Mouse (Mus musculus): ENCODE measurements around the gene Dmpk.

Dmpk gene

GRCm38 (mm10) chr7:19076586-19076991 lies 7.1 kb upstream of the Dmpk start:
- no peak for DNase-seq

GRCm38 (mm10) chr7:19077761-19078160 lies 5.9 kb upstream of the Dmpk start:
- DNase-seq = no peak

- DNase-seq = no peak
Observed at GRCm38 (mm10) chr7:19078732-19079131, 4.9 kb upstream of the Dmpk start.

DNA sequence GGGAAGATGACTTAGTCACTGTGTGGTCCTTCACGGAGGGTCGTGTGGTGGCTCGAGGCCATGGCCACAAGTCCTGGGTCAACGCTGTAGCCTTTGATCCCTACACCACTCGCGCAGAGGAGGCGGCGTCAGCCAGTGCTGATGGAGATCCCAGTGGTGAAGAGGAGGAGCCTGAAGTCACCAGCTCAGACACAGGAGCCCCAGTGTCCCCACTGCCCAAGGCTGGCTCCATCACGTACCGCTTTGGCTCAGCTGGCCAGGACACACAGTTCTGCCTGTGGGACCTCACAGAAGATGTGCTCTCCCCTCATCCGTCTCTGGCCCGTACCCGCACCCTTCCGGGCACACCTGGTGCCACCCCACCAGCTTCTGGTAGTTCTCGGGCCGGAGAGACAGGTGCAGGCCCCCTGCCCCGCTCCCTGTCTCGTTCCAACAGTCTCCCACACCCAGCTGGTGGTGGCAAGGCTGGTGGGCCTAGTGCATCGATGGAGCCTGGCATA lies 3.1 kb upstream of the Dmpk start:
- DNase-seq = no peak

DNA sequence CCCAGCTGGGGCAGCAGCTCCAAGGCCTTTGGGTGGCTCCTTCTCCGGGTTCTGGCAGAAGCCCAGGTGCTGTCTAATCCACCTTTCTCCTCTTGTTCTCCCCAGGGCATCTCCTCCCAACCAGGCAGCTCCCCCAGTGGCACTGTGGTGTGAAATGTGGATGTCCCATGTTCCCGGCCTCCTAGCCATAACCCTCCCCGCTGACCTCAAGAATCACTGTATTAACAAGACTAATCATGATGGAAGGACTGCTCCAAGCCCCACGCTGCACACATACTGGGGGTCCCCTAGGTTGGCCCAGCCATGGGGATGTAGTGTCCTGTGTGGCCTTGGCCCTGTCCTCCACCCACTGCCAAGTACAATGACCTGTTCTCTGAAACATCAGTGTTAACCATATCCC lies 1.5 kb upstream of the Dmpk start:
- DNase-seq = no peak

DNA sequence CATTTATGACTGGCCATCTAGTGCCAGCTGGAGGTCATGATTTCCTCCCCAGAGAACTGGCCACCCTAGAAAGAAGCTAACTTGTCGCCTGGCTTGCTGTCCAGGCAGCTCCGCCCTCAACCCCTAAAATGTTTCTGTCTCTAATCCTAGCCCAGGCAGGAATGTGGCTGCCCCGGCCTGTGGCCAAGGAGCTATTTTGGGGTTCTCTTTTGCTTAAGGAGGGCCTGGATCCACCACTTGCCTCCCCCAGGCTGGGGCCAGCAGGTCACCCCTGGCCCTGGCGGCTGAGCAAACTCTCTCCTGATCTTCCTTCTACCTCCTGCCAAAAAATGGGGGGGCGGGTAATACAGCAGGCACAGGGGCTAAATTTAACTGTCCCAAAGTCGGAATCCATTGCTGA lies 553 bp upstream of the Dmpk start:
- no peak for DNase-seq

- DNase-seq = no peak
Observed at GRCm38 (mm10) chr7:19084277-19084771, 675 bp downstream of the Dmpk start.

- no peak for DNase-seq
Observed at GRCm38 (mm10) chr7:19084921-19085473, 1.3 kb downstream of the Dmpk start.

DNA sequence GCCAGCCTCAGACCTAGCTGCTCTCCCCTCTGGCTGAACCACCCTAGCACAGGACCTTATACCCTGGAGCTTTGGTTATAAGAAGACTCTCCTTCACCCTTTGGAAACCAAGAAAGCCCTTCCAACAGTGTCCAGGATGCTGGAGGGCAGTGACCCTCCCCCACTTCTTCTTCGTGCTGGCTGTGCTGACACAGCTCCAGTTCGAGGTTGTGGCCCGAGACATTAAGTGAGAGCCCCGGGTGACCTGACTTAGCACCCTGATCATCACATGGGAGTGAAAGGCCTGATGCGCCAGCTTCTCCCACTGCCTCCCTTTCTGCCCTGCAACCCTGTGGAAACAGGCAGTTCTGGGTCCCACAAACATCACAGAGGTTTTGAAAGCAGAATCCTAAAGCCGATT lies 1.8 kb downstream of the Dmpk start:
- no peak for DNase-seq

DNA sequence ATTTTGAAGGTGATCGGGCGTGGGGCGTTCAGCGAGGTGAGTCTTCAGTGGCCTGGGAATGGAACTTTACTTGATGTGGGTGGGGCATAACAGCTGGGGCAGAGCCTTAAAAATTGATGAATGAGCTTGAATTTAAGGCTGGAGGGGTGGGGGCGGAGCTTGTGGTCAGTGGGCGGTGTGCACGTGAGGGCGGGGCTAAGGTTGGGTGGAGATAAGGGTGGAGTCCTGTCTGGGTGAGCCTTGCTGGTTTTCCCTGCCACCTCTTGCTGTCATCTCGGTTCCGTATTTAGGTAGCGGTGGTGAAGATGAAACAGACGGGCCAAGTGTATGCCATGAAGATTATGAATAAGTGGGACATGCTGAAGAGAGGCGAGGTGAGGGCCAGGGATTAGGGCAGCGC lies 2.4 kb downstream of the Dmpk start:
- DNase-seq = no peak

GRCm38 (mm10) chr7:19086760-19087159 lies 3.1 kb downstream of the Dmpk start:
- DNase-seq = no peak

DNA sequence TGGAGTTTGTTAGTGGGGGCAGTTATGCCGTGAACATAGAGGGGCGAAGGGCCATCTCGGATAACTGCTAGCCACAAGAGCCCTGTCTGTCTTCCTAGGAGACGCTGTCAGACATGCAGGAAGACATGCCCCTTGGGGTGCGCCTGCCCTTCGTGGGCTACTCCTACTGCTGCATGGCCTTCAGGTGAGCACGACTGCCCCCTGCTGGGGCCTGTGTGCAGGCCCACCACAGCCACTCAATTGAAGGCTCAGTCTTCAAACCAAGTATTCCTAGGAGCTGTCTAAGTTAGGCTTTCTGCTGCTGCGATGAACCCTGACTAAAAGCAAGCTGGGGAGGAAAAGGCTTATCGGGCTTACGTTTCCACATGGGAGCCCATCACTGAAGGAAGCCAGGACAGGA lies 5.2 kb downstream of the Dmpk start:
- no peak for DNase-seq

DNA sequence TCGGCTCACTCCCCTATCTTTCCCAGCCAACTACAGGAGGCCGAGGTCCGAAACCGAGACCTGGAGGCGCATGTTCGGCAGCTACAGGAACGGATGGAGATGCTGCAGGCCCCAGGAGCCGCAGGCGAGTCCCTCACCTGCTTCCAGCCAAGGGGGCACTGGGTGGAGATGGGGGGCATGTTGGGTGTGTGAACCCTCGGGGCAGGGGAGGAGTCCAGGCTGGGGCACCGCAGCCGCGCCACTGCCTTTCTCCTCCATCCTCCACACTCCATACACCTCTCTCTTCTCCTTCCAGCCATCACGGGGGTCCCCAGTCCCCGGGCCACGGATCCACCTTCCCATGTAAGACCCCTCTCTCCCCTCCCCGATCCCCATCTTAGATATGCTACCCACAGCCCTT lies 8.3 kb downstream of the Dmpk start:
- no peak for DNase-seq

DNA sequence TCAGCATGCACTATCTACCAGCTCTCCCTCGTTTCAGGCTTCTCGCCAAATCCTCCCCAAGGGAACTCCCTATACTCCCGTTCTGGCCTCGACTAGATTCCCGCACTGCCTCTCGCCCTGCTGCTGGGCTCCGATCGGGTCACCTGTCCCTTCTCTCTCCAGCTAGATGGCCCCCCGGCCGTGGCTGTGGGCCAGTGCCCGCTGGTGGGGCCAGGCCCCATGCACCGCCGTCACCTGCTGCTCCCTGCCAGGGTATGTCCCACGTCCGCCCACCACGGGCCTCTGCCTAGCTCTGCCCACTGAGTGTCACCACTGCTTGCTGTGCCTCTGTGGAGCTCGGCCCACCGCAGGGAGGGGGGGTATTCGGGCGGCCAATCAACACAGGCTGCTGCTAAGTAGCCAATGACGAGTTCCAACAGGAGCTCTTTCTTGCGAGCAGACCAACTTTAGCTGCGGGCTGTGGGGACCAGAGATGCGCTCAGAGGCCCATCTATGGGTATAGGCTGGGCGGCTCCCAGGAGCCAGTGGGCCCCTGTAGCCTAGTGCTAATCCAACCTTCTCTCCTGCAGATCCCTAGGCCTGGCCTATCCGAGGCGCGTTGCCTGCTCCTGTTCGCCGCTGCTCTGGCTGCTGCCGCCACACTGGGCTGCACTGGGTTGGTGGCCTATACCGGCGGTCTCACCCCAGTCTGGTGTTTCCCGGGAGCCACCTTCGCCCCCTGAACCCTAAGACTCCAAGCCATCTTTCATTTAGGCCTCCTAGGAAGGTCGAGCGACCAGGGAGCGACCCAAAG lies 8.9 kb downstream of the Dmpk start:
- no peak for DNase-seq

DNA sequence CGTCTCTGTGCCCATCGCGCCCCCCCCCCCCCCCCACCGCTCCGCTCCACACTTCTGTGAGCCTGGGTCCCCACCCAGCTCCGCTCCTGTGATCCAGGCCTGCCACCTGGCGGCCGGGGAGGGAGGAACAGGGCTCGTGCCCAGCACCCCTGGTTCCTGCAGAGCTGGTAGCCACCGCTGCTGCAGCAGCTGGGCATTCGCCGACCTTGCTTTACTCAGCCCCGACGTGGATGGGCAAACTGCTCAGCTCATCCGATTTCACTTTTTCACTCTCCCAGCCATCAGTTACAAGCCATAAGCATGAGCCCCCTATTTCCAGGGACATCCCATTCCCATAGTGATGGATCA lies 9.5 kb downstream of the Dmpk start:
- DNase-seq = no peak

DNA sequence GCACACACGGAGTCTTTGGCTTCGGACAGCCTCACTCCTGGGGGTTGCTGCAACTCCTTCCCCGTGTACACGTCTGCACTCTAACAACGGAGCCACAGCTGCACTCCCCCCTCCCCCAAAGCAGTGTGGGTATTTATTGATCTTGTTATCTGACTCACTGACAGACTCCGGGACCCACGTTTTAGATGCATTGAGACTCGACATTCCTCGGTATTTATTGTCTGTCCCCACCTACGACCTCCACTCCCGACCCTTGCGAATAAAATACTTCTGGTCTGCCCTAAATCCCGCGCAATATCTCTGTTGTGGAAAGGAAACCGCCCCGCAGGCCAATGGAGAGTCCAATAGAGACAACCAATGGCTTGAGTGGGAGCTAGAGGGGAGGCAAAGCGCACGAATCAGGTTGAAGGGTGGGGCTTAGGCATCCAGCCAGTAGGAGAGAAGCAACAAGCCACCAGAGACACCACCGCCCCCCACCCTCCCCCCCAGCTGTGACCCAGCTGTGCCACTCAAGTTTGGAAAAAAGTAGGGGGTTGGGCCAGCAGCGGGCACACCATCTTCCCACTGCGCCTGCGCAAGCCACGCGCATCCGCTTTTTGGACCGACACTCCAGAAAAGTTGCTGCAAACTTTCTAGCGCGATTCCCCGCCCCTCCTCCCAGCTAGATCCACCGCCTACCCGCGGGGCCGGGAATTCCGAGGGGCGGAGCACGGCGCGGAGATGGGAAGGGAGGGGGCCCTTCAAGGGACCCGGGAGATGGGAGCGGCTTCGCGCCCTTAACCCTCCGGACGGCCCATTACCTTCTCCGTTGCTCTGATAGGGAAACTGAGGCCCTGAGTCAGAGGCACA lies 10.1 kb downstream of the Dmpk start:
- DNase-seq = no peak

- DNase-seq = no peak
Observed at GRCm38 (mm10) chr7:19094471-19094825, 10.8 kb downstream of the Dmpk start, which contains the start of gene Six5. Gene Six5, plus strand, starts transcription at chr7:19094594.

DNA sequence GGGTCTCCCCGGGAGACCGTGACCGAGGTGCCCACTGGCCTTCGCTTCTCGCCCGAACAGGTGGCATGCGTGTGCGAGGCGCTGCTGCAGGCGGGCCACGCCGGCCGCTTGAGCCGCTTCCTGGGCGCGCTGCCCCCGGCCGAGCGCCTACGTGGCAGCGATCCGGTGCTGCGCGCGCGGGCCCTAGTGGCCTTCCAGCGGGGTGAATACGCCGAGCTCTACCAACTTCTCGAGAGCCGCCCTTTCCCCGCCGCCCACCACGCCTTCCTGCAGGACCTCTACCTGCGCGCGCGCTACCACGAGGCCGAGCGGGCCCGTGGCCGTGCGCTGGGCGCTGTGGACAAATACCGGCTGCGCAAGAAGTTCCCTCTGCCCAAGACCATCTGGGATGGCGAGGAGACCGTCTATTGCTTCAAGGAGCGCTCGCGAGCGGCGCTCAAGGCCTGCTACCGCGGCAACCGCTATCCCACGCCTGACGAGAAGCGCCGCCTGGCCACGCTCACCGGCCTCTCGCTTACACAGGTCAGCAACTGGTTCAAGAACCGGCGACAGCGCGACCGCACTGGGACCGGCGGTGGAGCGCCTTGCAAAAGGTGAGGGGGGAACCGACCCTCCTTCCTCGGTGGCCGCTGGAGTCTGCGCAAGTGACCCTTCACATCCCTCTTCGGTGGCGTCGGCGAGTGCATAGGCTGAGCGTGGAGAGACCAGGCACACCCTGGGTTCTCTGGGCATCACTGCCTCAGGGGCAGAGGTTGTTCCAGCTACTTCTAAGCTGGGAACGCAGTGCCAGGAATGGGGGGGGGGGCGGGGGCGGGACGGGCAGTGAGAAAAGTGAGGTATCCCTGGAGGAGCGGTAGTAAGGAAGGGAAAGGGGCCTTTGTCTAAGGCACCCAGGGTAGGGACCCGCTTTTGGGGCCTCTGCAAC lies 11.4 kb downstream of the Dmpk start:
- DNase-seq = no peak

DNA sequence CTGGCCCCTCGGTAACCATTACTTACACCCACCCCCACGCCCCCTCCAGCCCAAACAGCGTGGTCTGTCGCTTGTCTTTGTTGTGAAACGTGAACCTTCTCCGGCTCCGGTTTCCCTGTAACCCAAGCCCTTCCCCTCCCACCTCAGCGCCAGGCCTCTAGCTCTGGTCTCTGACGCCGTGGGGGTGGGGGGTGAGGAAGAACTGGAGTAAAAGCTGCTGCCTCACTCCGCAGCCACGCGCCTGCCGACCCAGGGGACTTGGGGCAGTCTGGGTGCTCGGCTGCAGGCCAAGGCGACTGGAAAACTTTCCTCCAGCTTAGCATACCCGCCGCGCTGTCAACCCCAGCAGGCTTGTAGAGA lies 12.1 kb downstream of the Dmpk start:
- no peak for DNase-seq

DNA sequence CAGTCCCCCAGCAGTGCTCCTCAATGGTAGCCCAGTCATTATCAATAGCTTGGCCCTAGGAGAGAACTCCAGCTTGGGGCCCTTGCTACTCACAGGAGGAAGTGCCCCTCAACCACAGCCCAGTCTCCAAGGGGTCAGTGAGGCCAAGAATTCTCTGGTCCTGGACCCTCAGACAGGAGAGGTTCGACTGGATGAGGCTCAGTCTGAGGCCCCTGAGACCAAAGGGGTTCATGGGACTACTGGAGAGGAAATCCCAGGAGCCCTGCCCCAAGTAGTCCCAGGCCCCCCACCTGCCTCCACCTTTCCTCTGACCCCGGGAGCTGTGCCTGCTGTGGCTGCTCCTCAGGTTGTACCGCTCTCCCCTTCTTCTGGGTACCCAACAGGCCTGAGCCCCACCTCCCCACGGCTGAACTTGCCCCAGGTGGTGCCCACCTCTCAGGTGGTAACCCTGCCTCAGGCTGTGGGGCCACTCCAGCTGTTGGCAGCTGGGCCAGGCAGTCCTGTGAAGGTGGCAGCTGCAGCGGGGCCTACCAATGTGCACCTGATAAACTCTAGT lies 12.8 kb downstream of the Dmpk start:
- no peak for DNase-seq

DNA sequence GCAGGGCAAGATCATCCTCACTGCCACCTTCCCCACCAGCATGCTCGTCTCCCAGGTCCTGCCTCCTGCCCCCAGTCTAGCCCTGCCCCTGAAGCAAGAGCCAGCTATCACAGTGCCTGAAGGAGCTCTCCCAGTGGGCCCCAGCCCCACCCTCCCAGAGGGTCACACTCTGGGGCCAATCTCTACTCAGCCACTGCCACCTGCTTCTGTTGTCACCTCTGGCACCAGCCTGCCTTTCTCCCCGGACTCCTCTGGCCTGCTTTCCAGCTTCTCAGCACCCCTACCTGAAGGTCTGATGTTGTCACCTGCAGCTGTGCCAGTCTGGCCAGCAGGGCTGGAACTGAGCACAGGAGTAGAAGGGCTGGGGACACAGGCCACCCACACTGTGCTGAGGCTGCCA lies 13.6 kb downstream of the Dmpk start:
- no peak for DNase-seq

- no peak for DNase-seq
Observed at GRCm38 (mm10) chr7:19097863-19098262, 14.2 kb downstream of the Dmpk start.

All from cerebellum, adult 11 months (tissue).